Mouse (Mus musculus) lung, embryonic 16.5 days (tissue): Measurements from ENCODE around the gene March4. TPM values are rescaled to one million over a fixed set of nuclear protein-coding genes. Genes with fewer than 3 reads are reported as not detected.

ENCODE experiments used
- ATAC-seq: fragments of 200-750 bp; cut with Nextera tagmentation; 2 replicates; pipeline ENCODE4 v1.8.0; 2017; ENCODE audit warnings: low read depth, mild to moderate bottlenecking, moderate library complexity
- H3K27ac ChIP-seq: fragments of 300-500 bp; sonication (generic); 2 replicates; pipeline ENCODE4 v1.5.1; 2014; ENCODE audit warnings: mild to moderate bottlenecking, control low read depth, low read length
- H3K27me3 ChIP-seq: fragments of 300-500 bp; sonication (generic); 2 replicates; pipeline ENCODE4 v1.6.1; 2014; ENCODE audit warnings: low read depth, low read length, mixed read lengths; ENCODE audit not compliant: control insufficient read depth, insufficient read depth
- H3K36me3 ChIP-seq: fragments of 300-500 bp; sonication (generic); 2 replicates; pipeline ENCODE4 v1.6.1; 2014; ENCODE audit warnings: low read length; ENCODE audit not compliant: control insufficient read depth, insufficient read depth
- H3K4me1 ChIP-seq: fragments of 300-500 bp; sonication (generic); replicated peaks from 2 replicates; pipeline ENCODE4 v1.6.1; 2014; ENCODE audit warnings: low read length, mixed read lengths; ENCODE audit not compliant: control insufficient read depth, insufficient read depth
- H3K4me2 ChIP-seq: fragments of 300-500 bp; sonication (generic); 2 replicates; pipeline ENCODE4 v1.6.1; 2014; ENCODE audit warnings: low read depth, low read length, control low read depth
- H3K4me3 ChIP-seq: fragments of 300-500 bp; sonication (generic); 2 replicates; pipeline ENCODE4 v1.5.1; 2014; ENCODE audit warnings: mild to moderate bottlenecking, low read length, control low read depth
- H3K9ac ChIP-seq: fragments of 300-500 bp; sonication (generic); 2 replicates; pipeline ENCODE4 v1.6.1; 2014; ENCODE audit warnings: low read length, control low read depth
- H3K9me3 ChIP-seq: fragments of 300-500 bp; sonication (generic); 2 replicates; pipeline ENCODE4 v1.6.1; 2016; ENCODE audit warnings: low read length; ENCODE audit not compliant: control insufficient read depth
- WGBS: fragments of 180-500 bp; shearing (Covaris S2); extraction: QIAGEN DNeasy Blood & Tissue Kit; methylation state at CpG from one replicate; pipeline ENCODE4 v1.1.7; 2014; 5-methylcytosine and 5-hydroxymethylcytosine counted together
- polyA plus RNA-seq: library from polyadenylated mRNA; unstranded; fragments of >200 nt; fragmentation: Nextera tagmentation; extraction: Ambion mirVana; gene quantifications from 2 replicates; pipeline ENCODE4 v1.2.1, GENCODE M21; 2015

March4 gene
- polyA plus RNA-seq, 1 experiment from 2014 or later, result 0.03 TPM

DNA sequence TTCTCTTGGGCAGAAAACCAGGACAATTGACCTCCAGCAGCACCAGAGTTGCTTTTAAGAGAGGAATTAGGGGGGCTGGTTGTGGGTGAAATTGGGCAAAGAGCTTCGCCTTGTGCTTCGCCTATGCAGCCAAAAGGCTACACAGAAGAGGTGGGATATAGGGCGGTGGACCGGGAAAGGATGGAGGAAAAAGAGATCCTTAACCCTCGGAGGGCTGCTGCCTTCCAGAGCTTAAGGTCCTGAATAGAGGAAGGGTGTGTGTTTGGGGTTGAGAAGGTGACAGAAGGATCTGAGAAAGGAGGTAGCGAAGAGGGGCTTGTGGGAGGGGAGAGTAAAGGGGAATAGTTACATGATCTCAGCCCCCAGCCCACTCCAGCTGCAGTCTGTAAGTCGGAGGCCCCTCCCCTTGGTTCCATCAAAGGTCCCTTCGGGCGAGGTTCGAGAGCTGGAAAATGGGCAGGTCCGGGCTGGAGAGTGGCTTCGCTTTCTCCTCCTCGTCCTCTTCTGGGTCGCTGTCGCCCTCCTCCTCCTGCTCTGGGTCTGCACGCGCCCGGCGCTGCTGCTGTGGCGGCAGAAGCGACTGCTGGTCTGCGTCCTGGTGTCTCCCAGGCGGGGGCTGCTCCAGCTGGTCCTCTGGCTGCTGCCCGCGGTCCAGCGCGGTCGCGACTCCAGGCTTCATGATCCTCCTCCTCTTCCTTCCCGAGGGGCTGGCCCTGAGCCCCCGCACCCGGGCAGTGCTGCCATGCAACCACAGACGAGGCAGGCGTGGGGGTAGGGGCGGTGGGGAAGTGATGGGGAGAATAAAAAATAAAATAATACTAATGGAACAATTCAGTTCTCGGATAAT lies 782 bp downstream of the March4 start:
- peak; percentile 12; the same call in 1 of the 2 replicates for ATAC-seq
- Histone ChIP-seq H3K9ac (no peak overlapping the region), H3K4me3 (peak overlapping the region; percentile 37), H3K4me2 (peak overlapping the region; percentile 56), H3K27ac (no peak overlapping the region), H3K4me1 (peaks cover 9% of the 10 kb centered on the region), H3K36me3 (no peaks in the 10 kb centered on the region), H3K27me3 (peaks cover 20% of the 10 kb centered on the region), H3K9me3 (no peaks in the 10 kb centered on the region)
- WGBS, result 2% methylated on average over 35 of the region's 36 CpGs

DNA sequence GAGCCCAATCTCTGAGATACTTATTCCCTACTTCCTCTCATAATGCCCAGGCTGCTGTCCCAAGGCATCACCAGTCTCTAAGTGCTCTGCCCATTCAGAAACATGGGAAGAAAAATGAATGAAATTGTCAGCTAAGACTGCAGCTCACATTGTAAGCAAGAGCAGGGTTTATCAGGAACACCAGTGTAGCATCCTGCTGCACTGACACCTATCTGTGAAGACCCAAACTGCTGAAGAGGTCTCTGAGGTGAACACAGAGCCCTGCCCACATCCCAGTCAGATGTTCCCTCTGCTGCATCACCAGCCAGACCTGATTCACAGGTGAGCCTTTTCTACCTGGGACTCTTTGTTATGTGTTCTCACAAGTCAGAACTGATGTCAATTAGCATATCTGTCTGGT lies 3.3 kb downstream of the March4 start:
- Histone ChIP-seq H3K9ac (no peak overlapping the region), H3K36me3 (no peaks in the 10 kb centered on the region), H3K9me3 (no peaks in the 10 kb centered on the region), H3K27me3 (peaks cover 20% of the 10 kb centered on the region), H3K27ac (no peak overlapping the region), H3K4me1 (peaks cover 9% of the 10 kb centered on the region), H3K4me2 (no peak overlapping the region), H3K4me3 (no peak overlapping the region)
- no peak for ATAC-seq

- no peak overlapping the region for H3K27ac ChIP-seq
- no peaks in the 10 kb centered on the region for H3K36me3 ChIP-seq
- no peak overlapping the region for H3K9ac ChIP-seq
- no peak overlapping the region for H3K4me2 ChIP-seq
- no peak for ATAC-seq
- H3K27me3 ChIP-seq, result peaks cover 20% of the 10 kb centered on the region
- H3K4me3 ChIP-seq, result no peak overlapping the region
- peaks cover 9% of the 10 kb centered on the region for H3K4me1 ChIP-seq
- WGBS, result 73% methylated on average over 5 of the region's 5 CpGs
- H3K9me3 ChIP-seq, result no peaks in the 10 kb centered on the region
These were observed 3.8 kb downstream of the March4 start for GRCm38 (mm10) chr1:72532926-72533325.

- no peaks in the 10 kb centered on the region for H3K4me1 ChIP-seq
- H3K9me3 ChIP-seq, result no peaks in the 10 kb centered on the region
- WGBS, result 74% methylated on average over 8 of the region's 8 CpGs
- H3K4me2 ChIP-seq, result no peak overlapping the region
- H3K27ac ChIP-seq, result no peak overlapping the region
- H3K36me3 ChIP-seq, result no peaks in the 10 kb centered on the region
- peaks cover 10% of the 10 kb centered on the region for H3K27me3 ChIP-seq
- H3K9ac ChIP-seq, result no peak overlapping the region
- no peak for ATAC-seq
- no peak overlapping the region for H3K4me3 ChIP-seq
These were observed 6.1 kb downstream of the March4 start for GRCm38 (mm10) chr1:72530516-72531196.

GRCm38 (mm10) chr1:72529192-72529591 lies 7.5 kb downstream of the March4 start:
- no peak overlapping the region for H3K4me2 ChIP-seq
- no peak overlapping the region for H3K4me3 ChIP-seq
- no peaks in the 10 kb centered on the region for H3K4me1 ChIP-seq
- no peaks in the 10 kb centered on the region for H3K36me3 ChIP-seq
- no peak for ATAC-seq
- no peak overlapping the region for H3K27ac ChIP-seq
- no peaks in the 10 kb centered on the region for H3K27me3 ChIP-seq
- 77% methylated on average over 4 of the region's 4 CpGs for WGBS
- no peaks in the 10 kb centered on the region for H3K9me3 ChIP-seq
- no peak overlapping the region for H3K9ac ChIP-seq

DNA sequence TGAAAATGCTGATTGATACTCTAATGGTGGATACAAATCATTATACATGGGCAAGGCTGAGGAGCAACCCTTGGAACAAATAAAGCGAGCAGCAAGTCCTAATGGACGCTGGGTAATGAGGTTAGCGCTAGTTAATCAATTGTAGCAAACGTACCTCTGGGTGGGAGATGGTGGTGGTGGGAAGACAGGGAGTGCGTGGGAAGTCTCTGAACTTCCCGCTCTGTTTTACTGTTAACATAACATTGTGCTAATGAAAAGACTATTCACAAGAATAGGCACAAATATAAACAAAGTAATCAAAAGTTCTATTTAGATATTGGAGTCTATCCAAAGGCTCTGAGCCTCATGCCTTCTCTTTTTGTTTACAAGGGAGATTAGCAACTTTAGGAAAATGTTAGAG lies 13.1 kb downstream of the March4 start:
- no peaks in the 10 kb centered on the region for H3K27me3 ChIP-seq
- no peaks in the 10 kb centered on the region for H3K36me3 ChIP-seq
- no peak overlapping the region for H3K4me2 ChIP-seq
- H3K27ac ChIP-seq, result no peak overlapping the region
- WGBS, result 36% methylated on average over 6 of the region's 6 CpGs
- no peak for ATAC-seq
- H3K9me3 ChIP-seq, result no peaks in the 10 kb centered on the region
- no peak overlapping the region for H3K4me3 ChIP-seq
- H3K4me1 ChIP-seq, result 0 out of 2 replicates have a peak, but pooled peaks cover 3% of the 10 kb centered on the region
- no peak overlapping the region for H3K9ac ChIP-seq

DNA sequence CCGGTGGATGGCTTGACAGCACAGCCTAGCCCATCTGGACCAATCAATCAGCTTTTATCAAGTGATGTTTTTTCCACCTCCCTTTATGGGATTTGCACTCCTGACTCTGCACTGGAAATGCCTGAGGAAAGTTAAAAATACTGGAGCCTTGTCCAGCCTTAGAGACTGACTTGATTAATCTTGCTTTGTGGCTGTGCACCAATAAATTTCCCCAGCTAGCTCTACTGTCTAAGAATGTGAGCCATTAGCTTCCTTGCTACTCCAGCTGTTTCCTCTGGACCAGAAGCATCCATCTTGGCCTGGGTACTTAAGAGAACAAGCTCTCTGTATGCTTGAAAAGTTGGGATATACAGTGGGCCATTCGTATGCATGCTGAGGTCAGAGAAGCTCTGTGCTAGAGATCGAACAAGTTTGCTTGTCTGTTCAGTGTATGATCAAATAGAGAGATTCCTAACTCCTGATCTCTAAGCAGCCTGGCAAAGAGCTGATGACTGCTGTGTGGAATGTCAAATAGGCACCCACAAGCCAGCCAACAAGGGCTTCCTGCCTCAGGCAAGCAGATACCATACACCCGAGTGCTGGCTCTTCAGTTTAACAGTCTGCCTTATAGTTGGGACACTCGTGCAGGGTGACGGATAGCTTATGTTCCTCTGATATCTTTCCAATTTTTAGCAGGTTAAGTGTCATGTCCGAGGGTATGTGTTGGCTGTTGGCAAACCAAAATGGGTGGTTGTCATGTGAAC lies 25.8 kb downstream of the March4 start:
- WGBS, result 57% methylated on average over 7 of the region's 7 CpGs
- Histone ChIP-seq H3K27me3 (no peaks in the 10 kb centered on the region), H3K4me1 (no peaks in the 10 kb centered on the region), H3K4me2 (no peak overlapping the region), H3K36me3 (no peaks in the 10 kb centered on the region), H3K9me3 (no peaks in the 10 kb centered on the region), H3K9ac (no peak overlapping the region), H3K4me3 (no peak overlapping the region), H3K27ac (no peak overlapping the region)
- no peak for ATAC-seq

GRCm38 (mm10) chr1:72509551-72509950 lies 27.2 kb downstream of the March4 start:
- Histone ChIP-seq H3K36me3 (no peaks in the 10 kb centered on the region), H3K27me3 (no peaks in the 10 kb centered on the region), H3K4me3 (no peak overlapping the region), H3K27ac (no peak overlapping the region), H3K9me3 (no peaks in the 10 kb centered on the region), H3K4me2 (no peak overlapping the region), H3K4me1 (no peaks in the 10 kb centered on the region), H3K9ac (no peak overlapping the region)
- no peak for ATAC-seq
- 76% methylated on average over 4 of the region's 4 CpGs for WGBS

- ATAC-seq, result no peak
- no peaks in the 10 kb centered on the region for H3K4me1 ChIP-seq
- 62% methylated on average over 2 of the region's 2 CpGs for WGBS
These were observed 29.1 kb downstream of the March4 start for GRCm38 (mm10) chr1:72507670-72508069.

More at GRCm38 (mm10) chr1:72507670-72508069, 29.1 kb downstream of the March4 start:
- H3K27ac ChIP-seq, result no peak overlapping the region
- no peak overlapping the region for H3K4me2 ChIP-seq
- no peak overlapping the region for H3K4me3 ChIP-seq
- H3K36me3 ChIP-seq, result no peaks in the 10 kb centered on the region
- H3K9ac ChIP-seq, result no peak overlapping the region
- H3K9me3 ChIP-seq, result no peaks in the 10 kb centered on the region
- H3K27me3 ChIP-seq, result no peaks in the 10 kb centered on the region
